Mouse (Mus musculus): ENCODE measurements around the gene Pold4. TPM values are rescaled to one million over a fixed set of nuclear protein-coding genes. Genes with fewer than 3 reads are reported as not detected.
"Not testable (repeated sequence)": the region's sequence is repeated elsewhere in the genome, so short reads cannot be mapped to it uniquely, and the experiment has no call there.

Gene Pold4
- polyA plus RNA-seq, 1 experiment: 38.9 TPM

DNA sequence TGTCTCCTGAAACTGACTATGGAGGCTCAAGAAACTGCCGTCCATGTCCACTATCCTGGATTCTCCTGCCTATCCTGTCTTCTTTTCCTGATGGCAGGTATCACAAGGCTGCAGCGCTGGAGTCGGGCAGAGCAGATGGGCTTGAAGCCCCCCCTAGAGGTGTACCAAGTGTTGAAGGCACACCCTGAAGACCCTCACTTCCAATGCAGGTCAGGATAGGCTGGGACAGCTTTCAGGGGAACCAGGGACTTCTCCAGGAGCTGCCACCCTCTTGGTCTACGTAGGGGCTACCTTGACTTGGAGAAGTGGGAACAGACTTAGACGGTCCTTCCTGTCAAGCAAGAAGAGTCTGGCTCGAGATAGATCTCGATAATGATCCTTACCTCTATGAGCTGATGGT, 952 bp downstream of the Pold4 start:
- peak overlapping the region; percentile 45; the same call in 1 of the 2 replicates for H3K4me3 ChIP-seq (ENCODE audit: insufficient read depth, low read length)
- no peak overlapping the region for H3K27ac ChIP-seq (ENCODE audit: insufficient read depth, low read length)
- no peak for TF ChIP-seq CTCF (IDR thresholded peaks at IDR 0.05; ENCODE audit: extremely low read depth, insufficient read depth, low read length)
- TF ChIP-seq POLR2A (IDR thresholded peaks at IDR 0.05; ENCODE audit: extremely low read depth, insufficient read depth, low read length): no peak
- H3K4me1 ChIP-seq (ENCODE audit: control insufficient read depth, insufficient read depth, low read length): peaks cover 5% of the 10 kb centered on the region

DNA sequence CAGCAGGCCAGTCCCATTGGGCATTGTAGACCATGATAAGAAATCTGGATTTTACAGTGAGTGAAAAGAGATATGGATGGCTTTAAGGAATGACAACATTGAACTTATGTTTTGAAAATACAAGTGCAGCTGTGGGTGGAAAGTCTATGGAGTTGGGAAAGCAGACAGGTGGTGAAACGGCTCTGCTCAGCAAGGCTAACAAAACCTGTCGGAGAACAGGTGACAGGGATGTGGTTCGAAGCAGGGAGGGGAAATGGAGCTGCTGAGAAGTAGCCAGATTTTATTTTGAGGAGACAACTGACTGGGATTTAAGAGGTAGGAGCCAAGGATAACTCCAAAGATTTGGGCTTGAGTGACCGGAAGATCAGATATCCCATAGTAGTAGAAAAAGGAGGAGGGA, 2.8 kb downstream of the Pold4 start:
- H3K4me1 ChIP-seq (ENCODE audit: control insufficient read depth, insufficient read depth, low read length): peaks cover 5% of the 10 kb centered on the region
- TF ChIP-seq CTCF (IDR thresholded peaks at IDR 0.05; ENCODE audit: extremely low read depth, insufficient read depth, low read length) (no peak), POLR2A (IDR thresholded peaks at IDR 0.05; ENCODE audit: extremely low read depth, insufficient read depth, low read length) (no peak)
- H3K27ac ChIP-seq (ENCODE audit: insufficient read depth, low read length): no peak overlapping the region
- no peak overlapping the region for H3K4me3 ChIP-seq (ENCODE audit: insufficient read depth, low read length)

DNA sequence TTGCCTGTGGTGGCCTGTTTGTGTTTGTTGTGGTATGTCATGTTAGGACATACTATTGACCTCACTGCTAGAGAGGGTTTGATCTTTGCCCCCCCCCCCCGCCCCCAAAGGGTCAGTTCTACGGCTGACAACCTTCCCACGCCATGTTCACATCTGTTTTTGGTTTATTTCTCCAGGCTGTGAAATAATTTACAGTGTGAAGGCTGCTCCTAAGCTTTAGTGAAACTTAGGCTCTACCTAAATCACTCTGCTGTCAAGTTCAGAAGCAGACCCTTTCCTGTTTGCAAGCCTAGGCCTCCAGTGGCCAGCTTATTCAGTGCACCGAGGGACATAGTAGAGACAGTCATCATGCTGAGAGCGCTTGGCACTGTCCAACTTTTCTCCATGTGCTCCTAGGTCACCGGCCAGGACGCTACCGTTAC, 8.6 kb downstream of the Pold4 start:
- no peak overlapping the region for H3K4me3 ChIP-seq (ENCODE audit: insufficient read depth, low read length)
- no peaks in the 10 kb centered on the region for H3K4me1 ChIP-seq (ENCODE audit: control insufficient read depth, insufficient read depth, low read length)

DNA sequence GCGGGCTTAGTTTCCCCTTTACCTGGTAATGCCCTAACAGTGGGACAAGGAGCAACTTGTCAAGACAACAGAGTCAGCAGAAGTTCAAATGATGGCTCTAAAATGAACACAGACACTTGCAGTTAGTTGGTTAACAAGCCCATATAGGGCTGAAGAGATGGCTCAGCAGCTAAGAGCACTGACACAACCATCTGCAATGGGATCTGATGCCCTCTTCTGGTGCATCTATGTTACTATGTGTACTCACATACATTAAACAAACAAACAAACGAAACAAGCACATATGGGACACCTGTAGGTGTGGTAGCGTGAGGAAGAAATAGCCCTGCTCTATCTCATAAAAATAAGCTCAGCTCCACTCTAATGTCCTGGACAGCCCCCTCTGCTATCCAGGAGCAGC, 10.7 kb downstream of the Pold4 start:
- no peak overlapping the region for H3K4me3 ChIP-seq (ENCODE audit: insufficient read depth, low read length)
- no peaks in the 10 kb centered on the region for H3K4me1 ChIP-seq (ENCODE audit: control insufficient read depth, insufficient read depth, low read length)
- TF ChIP-seq CTCF (IDR thresholded peaks at IDR 0.05; ENCODE audit: extremely low read depth, insufficient read depth, low read length): no peak
- no peak for TF ChIP-seq POLR2A (IDR thresholded peaks at IDR 0.05; ENCODE audit: extremely low read depth, insufficient read depth, low read length)
- H3K27ac ChIP-seq (ENCODE audit: insufficient read depth, low read length): no peak overlapping the region

More for the DNA sequence above, 8.6 kb downstream of the Pold4 start:
- TF ChIP-seq POLR2A (IDR thresholded peaks at IDR 0.05; ENCODE audit: extremely low read depth, insufficient read depth, low read length) (no peak), CTCF (IDR thresholded peaks at IDR 0.05; ENCODE audit: extremely low read depth, insufficient read depth, low read length) (no peak)
- H3K27ac ChIP-seq (ENCODE audit: insufficient read depth, low read length): no peak overlapping the region

GRCm38 (mm10) chr19:4244775-4245174, 13.1 kb downstream of the Pold4 start:
- no peak overlapping the region for H3K27ac ChIP-seq (ENCODE audit: insufficient read depth, low read length)
- no peak overlapping the region for H3K4me3 ChIP-seq (ENCODE audit: insufficient read depth, low read length)
- TF ChIP-seq CTCF (IDR thresholded peaks at IDR 0.05; ENCODE audit: extremely low read depth, insufficient read depth, low read length): no peak
- no peak for TF ChIP-seq POLR2A (IDR thresholded peaks at IDR 0.05; ENCODE audit: extremely low read depth, insufficient read depth, low read length)
- H3K4me1 ChIP-seq (ENCODE audit: control insufficient read depth, insufficient read depth, low read length): no peaks in the 10 kb centered on the region

DNA sequence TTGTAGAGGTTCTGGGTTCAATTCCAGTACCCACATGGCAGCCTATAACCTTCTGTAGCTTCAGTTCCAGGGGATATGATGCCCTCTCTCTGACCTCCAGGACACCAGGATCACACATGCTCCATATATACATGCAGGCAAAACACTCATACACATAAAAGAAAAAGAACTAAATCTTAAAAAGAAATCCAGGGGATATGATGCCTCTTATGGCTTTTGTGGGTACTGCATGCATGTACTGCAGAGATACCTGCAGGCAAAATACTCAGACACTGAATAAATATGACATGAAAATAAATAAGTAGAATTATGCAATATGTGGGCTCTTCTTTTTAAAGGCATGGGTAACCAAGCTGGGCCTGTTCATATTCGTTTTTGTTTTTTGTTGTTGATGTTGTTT, 15.3 kb downstream of the Pold4 start:
- no peak overlapping the region for H3K4me3 ChIP-seq (ENCODE audit: insufficient read depth, low read length)
- no peaks in the 10 kb centered on the region for H3K4me1 ChIP-seq (ENCODE audit: control insufficient read depth, insufficient read depth, low read length)
- no peak overlapping the region for H3K27ac ChIP-seq (ENCODE audit: insufficient read depth, low read length)
- TF ChIP-seq POLR2A (IDR thresholded peaks at IDR 0.05; ENCODE audit: extremely low read depth, insufficient read depth, low read length): no peak
- no peak for TF ChIP-seq CTCF (IDR thresholded peaks at IDR 0.05; ENCODE audit: extremely low read depth, insufficient read depth, low read length)

DNA sequence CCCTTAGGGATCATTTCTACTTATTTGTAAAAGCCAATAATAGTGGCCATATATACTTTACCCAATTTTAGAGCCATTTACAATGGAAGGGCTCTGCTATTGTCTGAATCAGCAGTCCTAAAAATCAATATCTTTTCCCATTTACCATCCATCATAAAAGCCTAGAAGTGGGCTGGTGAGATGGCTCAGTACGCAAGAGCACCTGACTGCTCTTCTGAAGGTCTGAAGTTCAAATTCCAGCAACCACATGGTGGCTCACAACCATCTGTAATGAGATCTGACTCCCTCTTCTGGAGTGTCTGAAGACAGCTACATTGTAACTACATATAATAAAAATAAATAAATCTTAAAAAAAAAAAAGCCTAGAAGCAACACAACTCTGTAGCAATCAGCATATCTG, 17.0 kb downstream of the Pold4 start:
- H3K27ac ChIP-seq (ENCODE audit: insufficient read depth, low read length); H3K4me3 ChIP-seq (ENCODE audit: insufficient read depth, low read length); H3K4me1 ChIP-seq (ENCODE audit: control insufficient read depth, insufficient read depth, low read length): not testable (repeated sequence)

DNA sequence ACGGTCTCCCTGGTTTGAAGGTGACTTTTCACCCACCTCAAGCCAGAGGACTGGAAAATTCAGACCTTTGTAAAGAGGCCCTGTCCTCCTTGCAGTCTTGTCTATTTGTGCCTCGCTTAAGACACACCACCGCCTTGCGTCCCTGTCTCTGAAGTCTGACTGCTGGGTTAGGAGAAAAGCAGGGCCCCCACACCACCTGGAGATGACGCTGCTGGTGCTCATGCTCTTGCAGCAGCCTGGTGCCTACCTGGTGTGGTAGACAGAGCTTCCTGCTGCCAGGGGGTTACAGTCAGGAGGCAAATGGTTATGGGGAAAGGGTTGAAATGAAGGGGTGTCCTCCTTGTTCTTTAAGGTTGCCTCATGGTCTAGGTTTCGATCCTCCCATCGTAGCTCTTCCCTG, 22.5 kb downstream of the Pold4 start:
- Histone ChIP-seq H3K4me3 (ENCODE audit: insufficient read depth, low read length) (no peak overlapping the region), H3K4me1 (ENCODE audit: control insufficient read depth, insufficient read depth, low read length) (no peaks in the 10 kb centered on the region), H3K27ac (ENCODE audit: insufficient read depth, low read length) (no peak overlapping the region)
- TF ChIP-seq POLR2A (IDR thresholded peaks at IDR 0.05; ENCODE audit: extremely low read depth, insufficient read depth, low read length) (no peak), CTCF (IDR thresholded peaks at IDR 0.05; ENCODE audit: extremely low read depth, insufficient read depth, low read length) (no peak)

- Histone ChIP-seq H3K4me1 (ENCODE audit: control insufficient read depth, insufficient read depth, low read length) (no peaks in the 10 kb centered on the region), H3K4me3 (ENCODE audit: insufficient read depth, low read length) (no peak overlapping the region), H3K27ac (ENCODE audit: insufficient read depth, low read length) (no peak overlapping the region)
- TF ChIP-seq POLR2A (IDR thresholded peaks at IDR 0.05; ENCODE audit: extremely low read depth, insufficient read depth, low read length) (no peak), CTCF (IDR thresholded peaks at IDR 0.05; ENCODE audit: extremely low read depth, insufficient read depth, low read length) (peak; percentile 17; the same call in 1 of the 2 replicates)
Measured at GRCm38 (mm10) chr19:4255583-4256162, 24.0 kb downstream of the Pold4 start.

- H3K27ac ChIP-seq (ENCODE audit: insufficient read depth, low read length): no peak overlapping the region
- TF ChIP-seq POLR2A (IDR thresholded peaks at IDR 0.05; ENCODE audit: extremely low read depth, insufficient read depth, low read length): peak; percentile 68; the same call in 1 of the 2 replicates
- TF ChIP-seq CTCF (IDR thresholded peaks at IDR 0.05; ENCODE audit: extremely low read depth, insufficient read depth, low read length): peak; percentile 90
- no peaks in the 10 kb centered on the region for H3K4me1 ChIP-seq (ENCODE audit: control insufficient read depth, insufficient read depth, low read length)
- peak overlapping the region; percentile 46 for H3K4me3 ChIP-seq (ENCODE audit: insufficient read depth, low read length)
Measured at GRCm38 (mm10) chr19:4257216-4257896, 25.7 kb downstream of the Pold4 start.

Measured in cortical plate, adult 2 months (tissue).